Mouse (Mus musculus): Measurements from ENCODE around the gene Pea15a.

GRCm38 (mm10) chr1:172173181-172173580, 33.4 kb downstream of the Pea15a start:
- TF ChIP-seq POLR2A (IDR thresholded peaks at IDR 0.05; ENCODE audit: low read depth, low read length), result no peak
- TF ChIP-seq CTCF (IDR thresholded peaks at IDR 0.05; ENCODE audit: extremely low read depth, insufficient read length, insufficient replicate concordance, low read depth, low read length), result no peak
